Mouse (Mus musculus): ENCODE measurements around the gene Rhox3a. TPM values are rescaled to one million over a fixed set of nuclear protein-coding genes. Genes with fewer than 3 reads are reported as not detected.
"Not testable (repeated sequence)": the region's sequence is repeated elsewhere in the genome, so short reads cannot be mapped to it uniquely, and the experiment has no call there.

The Rhox3a gene
- total RNA-seq (2015; ENCODE audit: low replicate concordance), result not detected in 2 replicates
- total RNA-seq (2017; ENCODE audit: low replicate concordance), result not detected in 2 replicates

DNA sequence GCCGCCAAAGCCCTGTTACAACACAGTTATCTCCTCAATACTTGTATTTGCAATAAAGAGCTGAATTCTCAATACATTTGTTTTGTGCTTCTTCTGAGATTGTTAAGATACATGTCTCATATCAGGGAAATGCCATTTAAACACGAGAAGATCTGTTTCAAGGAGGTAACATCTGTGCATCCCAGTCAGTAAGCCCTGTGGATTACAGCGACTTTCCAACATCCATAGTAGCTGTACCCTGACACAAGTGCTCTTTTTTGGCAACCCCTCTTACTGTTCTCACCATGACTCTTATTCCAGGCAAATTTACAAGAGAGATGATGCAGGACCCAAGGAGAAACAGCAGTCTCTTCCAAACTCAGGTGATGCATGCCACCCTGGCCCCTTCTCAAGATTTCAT lies at the start of gene Rhox3a:
Rhox3a (plus strand) TSS at position 301 of the 400 bp plus-strand sequence.
- not testable (repeated sequence) for ATAC-seq (replicated peaks; ENCODE audit: low FRiP score, poor library complexity, severe bottlenecking)

DNA sequence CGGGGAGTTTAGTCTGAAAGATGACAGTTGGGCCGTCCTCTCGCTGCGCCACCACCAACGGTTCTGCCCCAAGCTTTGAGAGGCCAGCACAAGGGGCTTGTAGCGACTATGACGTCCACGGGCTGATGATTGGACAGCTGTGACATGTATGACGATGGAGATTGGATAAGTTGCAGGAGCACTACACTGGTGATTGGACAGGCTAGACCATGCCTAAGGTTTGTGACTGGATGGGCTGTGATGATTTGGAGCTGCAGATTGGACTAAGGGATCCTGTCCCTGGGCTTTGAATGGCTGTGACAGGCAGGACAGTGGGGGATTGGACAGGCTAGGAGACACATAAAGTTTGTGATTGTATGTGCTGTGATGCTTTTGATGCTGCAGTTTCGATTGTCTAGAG lies 38.8 kb upstream of the Rhox3a start, which contains the start of gene Gm9:
Gm9 (minus strand) TSS at position 101 of the 400 bp plus-strand sequence.
- no peak for ATAC-seq (replicated peaks; ENCODE audit: low FRiP score, poor library complexity, severe bottlenecking)

DNA sequence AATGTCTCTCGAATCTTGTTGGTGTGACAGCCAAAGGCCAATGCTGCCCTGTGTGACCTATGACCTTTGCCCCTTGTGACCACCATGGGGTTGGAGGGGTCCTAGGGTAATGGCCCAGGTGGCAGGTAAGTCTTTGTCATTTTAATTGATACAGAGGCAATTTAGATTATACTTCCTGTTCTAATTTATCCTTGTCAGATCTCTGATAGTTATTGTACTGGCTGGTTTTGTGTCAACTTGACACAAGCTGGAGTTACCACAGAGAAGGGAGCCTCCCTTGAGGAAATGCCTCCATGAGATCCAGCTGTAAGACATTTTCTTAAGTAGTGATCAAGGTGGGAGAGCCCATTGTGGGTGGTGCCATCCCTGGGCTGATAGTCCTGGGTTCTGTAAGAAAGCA lies 27.6 kb upstream of the Rhox3a start, which contains the start of gene Rhox1:
Rhox1 (minus strand) TSS at position 101 of the 400 bp plus-strand sequence.
- ATAC-seq (replicated peaks; ENCODE audit: low FRiP score, poor library complexity, severe bottlenecking), result not testable (repeated sequence)

DNA sequence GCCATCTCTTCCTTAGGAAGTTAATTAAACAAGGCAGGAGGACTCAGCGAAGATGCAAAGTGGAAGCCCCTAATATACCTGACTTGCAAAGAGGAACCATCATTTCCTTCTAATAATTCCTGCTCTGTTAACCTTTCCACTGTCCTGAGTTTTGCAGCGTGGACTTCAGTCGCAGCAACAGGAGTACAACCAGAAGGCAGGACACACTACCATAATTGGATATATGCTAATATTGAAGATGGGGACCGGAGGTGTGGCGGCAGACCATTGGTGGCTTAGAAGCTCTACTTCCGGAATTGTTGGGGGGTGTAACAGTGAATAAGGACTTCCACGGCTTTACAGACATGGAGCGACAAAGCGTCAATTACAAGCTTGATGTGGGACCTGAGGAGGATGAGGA lies 5.0 kb upstream of the Rhox3a start, which contains the start of gene Rhox2a:
Rhox2a (plus strand) TSS at position 301 of the 400 bp plus-strand sequence.
- not testable (repeated sequence) for ATAC-seq (replicated peaks; ENCODE audit: low FRiP score, poor library complexity, severe bottlenecking)

DNA sequence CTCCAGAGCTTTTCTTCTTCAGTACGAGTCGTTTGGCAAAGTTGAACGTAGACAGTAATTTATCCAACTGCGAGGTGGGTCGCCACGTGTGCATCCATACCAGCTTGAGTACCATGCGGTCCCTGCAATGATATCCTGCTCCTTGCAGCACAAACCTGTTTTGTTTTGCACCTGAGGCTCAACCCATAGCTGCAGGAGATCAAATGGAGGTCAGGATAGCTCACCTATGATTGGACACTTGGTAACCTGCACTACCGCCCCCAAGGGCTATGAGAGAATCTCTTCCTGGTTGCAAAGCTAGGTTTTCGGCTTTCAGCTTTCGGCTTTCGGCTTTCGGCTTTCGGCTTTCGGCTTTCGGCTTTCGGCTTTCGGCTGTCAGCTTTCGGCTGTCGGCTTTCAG lies 15.3 kb downstream of the Rhox3a start, which contains the start of gene Rhox4a:
Rhox4a (plus strand) TSS at position 301 of the 400 bp plus-strand sequence.
- ATAC-seq (replicated peaks; ENCODE audit: low FRiP score, poor library complexity, severe bottlenecking), result not testable (repeated sequence)

Other genes starting within 250 kb of the Rhox3a start
- not detected in 2 replicates for gene Sowahd, start 201.1 kb upstream of the Rhox3a start, total RNA-seq (2015; ENCODE audit: low replicate concordance)
- not detected in 2 replicates for gene Sowahd, start 201.1 kb upstream of the Rhox3a start, total RNA-seq (2017; ENCODE audit: low replicate concordance)
- gene Rpl39, start 164.5 kb upstream of the Rhox3a start, total RNA-seq (2015; ENCODE audit: low replicate concordance), result 374 and 391 TPM in 2 replicates
- 399 and 493 TPM in 2 replicates for gene Rpl39, start 164.5 kb upstream of the Rhox3a start, total RNA-seq (2017; ENCODE audit: low replicate concordance)
- gene Upf3b, start 139.6 kb upstream of the Rhox3a start, total RNA-seq (2015; ENCODE audit: low replicate concordance), result 12.7 and 21.7 TPM in 2 replicates
- gene Upf3b, start 139.6 kb upstream of the Rhox3a start, total RNA-seq (2017; ENCODE audit: low replicate concordance), result 30.8 and 32.2 TPM in 2 replicates
- gene Nkap, start 123.1 kb upstream of the Rhox3a start, total RNA-seq (2015; ENCODE audit: low replicate concordance), result 6.5 and 8.3 TPM in 2 replicates
- 23.4 and 38.3 TPM in 2 replicates for gene Nkap, start 123.1 kb upstream of the Rhox3a start, total RNA-seq (2017; ENCODE audit: low replicate concordance)
- gene Akap14, start 81.1 kb upstream of the Rhox3a start, total RNA-seq (2015; ENCODE audit: low replicate concordance), result not detected in 2 replicates
- not detected in 2 replicates for gene Akap14, start 81.1 kb upstream of the Rhox3a start, total RNA-seq (2017; ENCODE audit: low replicate concordance)
- gene Ndufa1, start 58.8 kb upstream of the Rhox3a start, total RNA-seq (2015; ENCODE audit: low replicate concordance), result 46.7 and 47.0 TPM in 2 replicates
- 26.6 and 36.0 TPM in 2 replicates for gene Ndufa1, start 58.8 kb upstream of the Rhox3a start, total RNA-seq (2017; ENCODE audit: low replicate concordance)
- 1.3 TPM in 1 of 2 replicates, not detected in the other for gene Rnf113a1, start 58.7 kb upstream of the Rhox3a start, total RNA-seq (2015; ENCODE audit: low replicate concordance)
- gene Rnf113a1, start 58.7 kb upstream of the Rhox3a start, total RNA-seq (2017; ENCODE audit: low replicate concordance), result 0.56 and 1.0 TPM in 2 replicates
- not detected in 2 replicates for gene Gm9, start 38.9 kb upstream of the Rhox3a start, total RNA-seq (2015; ENCODE audit: low replicate concordance)
- 0.70 TPM in 1 of 2 replicates, not detected in the other for gene Gm9, start 38.9 kb upstream of the Rhox3a start, total RNA-seq (2017; ENCODE audit: low replicate concordance)
- not detected in 2 replicates for gene Rhox1, start 27.7 kb upstream of the Rhox3a start, total RNA-seq (2015; ENCODE audit: low replicate concordance)
- gene Rhox1, start 27.7 kb upstream of the Rhox3a start, total RNA-seq (2017; ENCODE audit: low replicate concordance), result not detected in 2 replicates
- not detected in 2 replicates for gene Rhox2a, start 4.9 kb upstream of the Rhox3a start, total RNA-seq (2015; ENCODE audit: low replicate concordance)
- gene Rhox2a, start 4.9 kb upstream of the Rhox3a start, total RNA-seq (2017; ENCODE audit: low replicate concordance), result not detected in 2 replicates
- not detected in 2 replicates for gene Rhox4a, start 15.4 kb downstream of the Rhox3a start, total RNA-seq (2015; ENCODE audit: low replicate concordance)
- not detected in 2 replicates for gene Rhox4a, start 15.4 kb downstream of the Rhox3a start, total RNA-seq (2017; ENCODE audit: low replicate concordance)
- gene Rhox3a2, start 130.1 kb downstream of the Rhox3a start, total RNA-seq (2015; ENCODE audit: low replicate concordance), result not detected in 2 replicates
- gene Rhox3a2, start 130.1 kb downstream of the Rhox3a start, total RNA-seq (2017; ENCODE audit: low replicate concordance), result not detected in 2 replicates
- gene Rhox4a2, start 140.9 kb downstream of the Rhox3a start, total RNA-seq (2015; ENCODE audit: low replicate concordance), result not detected in 2 replicates
- gene Rhox4a2, start 140.9 kb downstream of the Rhox3a start, total RNA-seq (2017; ENCODE audit: low replicate concordance), result not detected in 2 replicates
- not detected in 2 replicates for gene Rhox2b, start 162.1 kb downstream of the Rhox3a start, total RNA-seq (2015; ENCODE audit: low replicate concordance)
- gene Rhox2b, start 162.1 kb downstream of the Rhox3a start, total RNA-seq (2017; ENCODE audit: low replicate concordance), result not detected in 2 replicates
- gene Rhox4b, start 182.6 kb downstream of the Rhox3a start, total RNA-seq (2015; ENCODE audit: low replicate concordance), result not detected in 2 replicates
- not detected in 2 replicates for gene Rhox4b, start 182.6 kb downstream of the Rhox3a start, total RNA-seq (2017; ENCODE audit: low replicate concordance)
- not detected in 2 replicates for gene Rhox2c, start 203.8 kb downstream of the Rhox3a start, total RNA-seq (2015; ENCODE audit: low replicate concordance)
- gene Rhox2c, start 203.8 kb downstream of the Rhox3a start, total RNA-seq (2017; ENCODE audit: low replicate concordance), result not detected in 2 replicates
- not detected in 2 replicates for gene Rhox3c, start 208.7 kb downstream of the Rhox3a start, total RNA-seq (2015; ENCODE audit: low replicate concordance)
- gene Rhox3c, start 208.7 kb downstream of the Rhox3a start, total RNA-seq (2017; ENCODE audit: low replicate concordance), result not detected in 2 replicates
- gene Rhox4c, start 230.4 kb downstream of the Rhox3a start, total RNA-seq (2015; ENCODE audit: low replicate concordance), result not detected in 2 replicates
- gene Rhox4c, start 230.4 kb downstream of the Rhox3a start, total RNA-seq (2017; ENCODE audit: low replicate concordance), result not detected in 2 replicates
- not detected in 2 replicates for gene Rhox2d, start 243.5 kb downstream of the Rhox3a start, total RNA-seq (2015; ENCODE audit: low replicate concordance)
- not detected in 2 replicates for gene Rhox2d, start 243.5 kb downstream of the Rhox3a start, total RNA-seq (2017; ENCODE audit: low replicate concordance)

Data from erythroblast, adult 5-6 weeks (primary cell).